ENCODE assay signal across 8 mouse cellular contexts in the genomic region with DNA sequence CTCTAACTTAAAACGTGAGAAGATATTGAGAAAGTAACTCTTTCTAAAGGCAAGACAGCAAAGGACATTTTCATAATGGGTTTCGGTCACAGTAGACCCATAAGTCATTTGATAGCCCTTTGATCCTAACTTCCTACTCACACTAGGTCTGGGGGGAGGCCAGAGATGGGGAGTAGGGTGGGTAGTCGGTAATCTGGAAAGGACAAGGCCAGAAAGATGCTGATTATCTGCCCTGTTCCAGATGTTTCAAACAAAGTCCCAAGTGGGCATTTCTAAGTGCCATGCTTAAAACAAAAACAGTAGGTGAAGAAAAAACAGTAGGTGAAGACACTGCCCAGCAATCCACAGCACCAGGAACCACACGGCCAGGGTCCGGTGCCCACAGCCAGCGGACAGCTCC. TPM values are rescaled to one million over a fixed set of nuclear protein-coding genes. Genes with fewer than 3 reads are reported as not detected.
DNase-seq lines count a peak whose midpoint lies in the region; ATAC-seq and TF ChIP-seq lines count a peak whose summit lies in the region.

No protein-coding gene starts in this region.

- 5% methylated on average over 6 of the region's 6 CpGs for WGBS in heart, postnatal 0 days
- 3% methylated on average over 6 of the region's 6 CpGs for WGBS in hindbrain, embryonic 16.5 days
- 4% methylated on average over 6 of the region's 6 CpGs for WGBS in midbrain, embryonic 14.5 days

- no peak for TF ChIP-seq CTCF in heart, postnatal 0 days (IDR thresholded peaks at IDR 0.05; ENCODE audit: low read depth)

- H3K4me2 ChIP-seq in heart, postnatal 0 days (ENCODE audit: low read depth, low read length), result peak overlapping the region; percentile 68
- peak overlapping the region; percentile 87 for H3K4me2 ChIP-seq in hindbrain, embryonic 16.5 days (ENCODE audit: low read length)
- peak overlapping the region; percentile 75 for H3K4me2 ChIP-seq in midbrain, embryonic 14.5 days (ENCODE audit: low read length)

- no peaks in the 10 kb centered on the region for H3K9me3 ChIP-seq in heart, postnatal 0 days (replicated peaks; ENCODE audit: control insufficient read depth, low read length)
- no peaks in the 10 kb centered on the region for H3K9me3 ChIP-seq in hindbrain, embryonic 16.5 days (ENCODE audit: control insufficient read depth, low read length)
- H3K9me3 ChIP-seq in midbrain, embryonic 14.5 days (ENCODE audit: control insufficient read depth, low read length), result no peaks in the 10 kb centered on the region

- intact Hi-C loops in heart, postnatal 25 days (cut with DNase I), result loop anchor here (5.0 to 10.0 kb wide), 2 partner anchors 90 to 777 kb away; no protein-coding TSS in a partner anchor

- H3K9ac ChIP-seq in heart, postnatal 0 days (replicated peaks; ENCODE audit: low read depth, low read length), result peak overlapping the region; percentile 78
- peak overlapping the region; percentile 91 for H3K9ac ChIP-seq in hindbrain, embryonic 16.5 days (ENCODE audit: low read depth, low read length)
- peak overlapping the region; percentile 80 for H3K9ac ChIP-seq in midbrain, embryonic 14.5 days (replicated peaks; ENCODE audit: low read length)

- H3K27ac ChIP-seq in heart, postnatal 0 days (ENCODE audit: low read depth), result peak overlapping the region; percentile 96
- peak overlapping the region; percentile 45 for H3K27ac ChIP-seq in brown adipose tissue, adult 24 weeks (replicated peaks; ENCODE audit: low read depth, low read length)
- peak overlapping the region; percentile 95 for H3K27ac ChIP-seq in hindbrain, embryonic 16.5 days (ENCODE audit: low read depth, low read length)
- H3K27ac ChIP-seq in midbrain, embryonic 14.5 days (replicated peaks; ENCODE audit: low read depth, low read length), result peak overlapping the region; percentile 95

- H3K36me3 ChIP-seq in heart, postnatal 0 days (replicated peaks; ENCODE audit: control insufficient read depth, insufficient read depth, low read length), result no peaks in the 10 kb centered on the region
- H3K36me3 ChIP-seq in hindbrain, embryonic 16.5 days (ENCODE audit: control insufficient read depth, insufficient read depth, low read length), result no peaks in the 10 kb centered on the region
- no peaks in the 10 kb centered on the region for H3K36me3 ChIP-seq in midbrain, embryonic 14.5 days (ENCODE audit: control insufficient read depth, insufficient read depth, low read length)

- H3K4me3 ChIP-seq in heart, postnatal 0 days (ENCODE audit: low read depth, low read length), result peak overlapping the region; percentile 77
- H3K4me3 ChIP-seq in brown adipose tissue, adult 24 weeks (ENCODE audit: insufficient read depth, low read depth, low read length), result peak overlapping the region; percentile 77
- H3K4me3 ChIP-seq in hindbrain, embryonic 16.5 days (ENCODE audit: low read length), result peak overlapping the region; percentile 82
- H3K4me3 ChIP-seq in midbrain, embryonic 14.5 days (replicated peaks; ENCODE audit: low read depth, low read length), result peak overlapping the region; percentile 66

- DNase-seq in heart, postnatal 0 days (ENCODE audit: low spot score), result no peak
- no peak for DNase-seq in heart, postnatal 25 days (ENCODE audit: low spot score)
- no peak for DNase-seq in midbrain, embryonic 14.5 days
- DNase-seq in adrenal gland, adult 18-20 months (ENCODE audit: low spot score in 2 of 2), result no peak
- DNase-seq in ovary, postnatal 10 days (ENCODE audit: low spot score), result no peak
- DNase-seq in kidney, adult 18-20 months, result no peak

- no peak for TF ChIP-seq EP300 in heart, postnatal 0 days (IDR thresholded peaks at IDR 0.05; ENCODE audit: low read depth)

- ATAC-seq in heart, postnatal 0 days (ENCODE audit: insufficient read depth, low read depth), result no peak
- ATAC-seq in hindbrain, embryonic 16.5 days, result peak; percentile 12
- ATAC-seq in midbrain, embryonic 14.5 days (ENCODE audit: low FRiP score, low TSS enrichment), result 0 out of 2 replicates have a peak, but pooled peaks have one; percentile 12

- no peaks in the 10 kb centered on the region for H3K27me3 ChIP-seq in heart, postnatal 0 days (ENCODE audit: control insufficient read depth, insufficient read depth, low read length)
- H3K27me3 ChIP-seq in hindbrain, embryonic 16.5 days (replicated peaks; ENCODE audit: control insufficient read depth, insufficient read depth, low read length), result no peaks in the 10 kb centered on the region
- peaks cover 3% of the 10 kb centered on the region; the same call in 1 of the 2 replicates for H3K27me3 ChIP-seq in midbrain, embryonic 14.5 days (ENCODE audit: control insufficient read depth, insufficient read depth, low read length)

- H3K4me1 ChIP-seq in heart, postnatal 0 days (ENCODE audit: control insufficient read depth, insufficient read depth), result peaks cover 7% of the 10 kb centered on the region; the same call in 1 of the 2 replicates
- no peaks in the 10 kb centered on the region for H3K4me1 ChIP-seq in brown adipose tissue, adult 24 weeks (ENCODE audit: control insufficient read depth, insufficient read depth, insufficient read length, low read length)
- peaks cover 8% of the 10 kb centered on the region for H3K4me1 ChIP-seq in hindbrain, embryonic 16.5 days (ENCODE audit: control insufficient read depth, insufficient read depth, low read depth, low read length)
- H3K4me1 ChIP-seq in midbrain, embryonic 14.5 days (ENCODE audit: control insufficient read depth, insufficient read depth, low read length), result peaks cover 3% of the 10 kb centered on the region; the same call in 1 of the 2 replicates

RNA-seq across cellular contexts. Expression of a gene that starts 1.2 kb away (rescaled TPM):
- 324 and 440 TPM in 2 replicates for total RNA-seq in heart, postnatal 0 days (2014; rRNA removed; ENCODE audit: low replicate concordance)
- 430 and 451 TPM in 2 replicates for polyA plus RNA-seq in heart, postnatal 0 days (2015; fragmentation: Nextera tagmentation; extraction: Ambion mirVana)
- total RNA-seq in heart, postnatal 25 days (2021), result 100 to 1,000 TPM; 150 to 166 TPM
- 24.9 and 28.1 TPM in 2 replicates for polyA plus RNA-seq in brown adipose tissue, adult 24 weeks (2012; ENCODE audit: insufficient read depth, insufficient read length, missing spikeins)
- polyA plus RNA-seq in hindbrain, embryonic 16.5 days (2015; fragmentation: Nextera tagmentation; extraction: Ambion mirVana), result 78.3 and 84.2 TPM in 2 replicates
- polyA plus RNA-seq in midbrain, embryonic 14.5 days (2014; fragmentation: Nextera tagmentation; extraction: Ambion mirVana), result 76.5 and 94.6 TPM in 2 replicates
- total RNA-seq in adrenal gland, adult 18-20 months (2021), result 10 to 100 TPM; 18.9 to 27.9 TPM

RNA-seq across cellular contexts. Expression of a gene that starts 19.2 kb away (rescaled TPM):
- 27.7 and 42.7 TPM in 2 replicates for total RNA-seq in heart, postnatal 0 days (2014; rRNA removed; ENCODE audit: low replicate concordance)
- 29.9 and 30.7 TPM in 2 replicates for polyA plus RNA-seq in heart, postnatal 0 days (2015; fragmentation: Nextera tagmentation; extraction: Ambion mirVana)
- total RNA-seq in heart, postnatal 25 days (2021), result 10 to 100 TPM; 23.7 to 24.1 TPM
- 18.8 and 19.0 TPM in 2 replicates for polyA plus RNA-seq in brown adipose tissue, adult 24 weeks (2012; ENCODE audit: insufficient read depth, insufficient read length, missing spikeins)
- 129 and 141 TPM in 2 replicates for polyA plus RNA-seq in hindbrain, embryonic 16.5 days (2015; fragmentation: Nextera tagmentation; extraction: Ambion mirVana)
- polyA plus RNA-seq in midbrain, embryonic 14.5 days (2014; fragmentation: Nextera tagmentation; extraction: Ambion mirVana), result 138 and 141 TPM in 2 replicates
- total RNA-seq in adrenal gland, adult 18-20 months (2021), result 10 to 100 TPM; 49.0 to 56.1 TPM

Comparison
In these comparisons a context has a peak if more than half of its experiments do, and no peak if none do; other contexts are left out.
1. H3K27ac ChIP-seq: peak in every context shown above with its lines; median percentile 96 in heart, postnatal 0 days; 95 in hindbrain, embryonic 16.5 days; 95 in midbrain, embryonic 14.5 days; 45 in brown adipose tissue, adult 24 weeks.